Mouse (Mus musculus) inflammation-experienced regulatory T-cells, adult 6 months (primary cell): ENCODE data around the gene Vmn1r77. TPM values are rescaled to one million over a fixed set of nuclear protein-coding genes. Genes with fewer than 3 reads are reported as not detected.
"Not testable (repeated sequence)": the region's sequence is repeated elsewhere in the genome, so short reads cannot be mapped to it uniquely, and the experiment has no call there.

ENCODE experiments used
- ATAC-seq: one replicate; pipeline ENCODE4 v1.8.0; 2017
- polyA plus RNA-seq, 3 experiments: library from polyadenylated mRNA; unstranded; fragments of 100-300 nt; shearing (Covaris generic); gene quantifications; one replicate each; pipeline ENCODE4 v1.2.1; 2017

Vmn1r77 gene
- polyA plus RNA-seq: under 1 TPM in 1 of 3 experiments, not detected in 2; 0.04 TPM

DNA sequence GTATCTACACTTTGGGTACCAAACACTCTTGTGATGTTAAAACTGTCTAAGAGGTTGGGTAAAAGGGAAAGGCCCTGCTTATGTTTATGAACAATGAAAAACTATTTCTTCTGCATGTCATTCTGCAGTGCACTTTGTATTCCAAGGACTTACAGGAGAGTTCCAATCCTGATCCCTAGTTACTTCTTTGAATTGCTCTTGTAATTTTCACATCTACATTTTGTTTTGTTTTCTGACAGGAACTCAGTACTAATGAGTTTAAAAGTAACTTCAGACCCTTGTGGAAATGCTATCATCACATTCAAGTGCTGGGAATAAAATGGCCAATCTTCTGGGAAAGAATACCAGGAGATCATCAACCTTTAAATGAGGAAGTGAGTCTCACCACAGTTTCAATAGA lies at the start of gene Vmn1r77:
Vmn1r77 (plus strand) TSS at position 301 of the 400 bp plus-strand sequence.
- not testable (repeated sequence) for ATAC-seq

DNA sequence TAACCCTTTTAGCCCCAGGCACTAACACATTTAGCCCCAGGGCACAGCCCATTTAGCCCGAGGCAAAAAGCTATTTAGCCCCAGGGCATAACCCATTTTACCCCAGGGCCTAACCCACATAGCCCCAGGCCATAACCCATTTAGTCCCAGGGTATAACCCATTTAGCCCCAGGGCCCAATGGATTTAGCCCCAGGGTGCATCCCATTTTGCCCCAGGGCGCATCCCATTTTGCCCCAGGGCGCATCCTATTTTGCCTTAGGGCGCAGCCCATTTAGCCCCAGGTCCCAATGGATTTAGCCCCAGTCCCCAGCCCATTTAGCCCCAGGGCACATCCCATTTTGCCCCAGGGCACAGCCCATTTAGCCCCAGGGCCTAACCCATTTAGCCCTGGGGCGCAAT lies 25.1 kb upstream of the Vmn1r77 start:
- ATAC-seq: not testable (repeated sequence)

DNA sequence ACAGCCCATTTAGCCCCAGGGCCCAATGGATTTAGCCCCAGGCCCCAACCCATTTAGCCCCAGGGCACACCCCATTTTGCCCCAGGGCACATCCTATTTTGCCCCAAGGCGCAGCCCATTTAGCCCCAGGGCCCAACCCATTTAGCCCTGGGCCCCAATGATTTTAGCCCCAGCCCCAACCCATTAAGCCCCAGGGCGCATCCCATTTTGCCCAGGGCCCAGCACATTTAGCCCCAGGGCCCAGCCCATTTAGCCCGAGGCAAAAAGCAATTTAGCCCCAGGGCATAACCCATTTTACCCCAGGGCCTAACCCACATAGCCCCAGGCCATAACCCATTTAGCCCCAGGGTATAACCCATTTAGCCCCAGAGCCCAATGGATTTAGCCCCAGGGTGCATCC lies 24.2 kb upstream of the Vmn1r77 start:
- not testable (repeated sequence) for ATAC-seq

DNA sequence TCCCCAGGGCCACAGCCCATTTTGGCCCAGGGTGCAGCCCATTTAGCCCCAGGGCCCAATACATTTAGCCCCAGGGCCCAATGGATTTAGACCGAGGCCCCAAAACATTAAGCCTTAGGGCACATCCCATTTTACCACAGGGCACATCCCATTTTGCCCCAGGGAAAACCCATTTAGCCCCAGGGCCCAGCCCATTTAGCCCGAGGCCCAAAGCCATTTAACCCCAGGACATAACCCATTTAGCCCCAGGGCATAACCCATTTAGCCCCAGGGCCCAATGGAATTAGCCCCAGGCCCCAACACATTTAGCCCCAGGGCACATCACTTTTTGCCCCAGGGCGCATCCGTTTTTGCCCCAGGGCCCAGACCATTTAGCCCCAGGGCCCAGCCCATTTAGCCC lies 23.4 kb upstream of the Vmn1r77 start:
- no peak for ATAC-seq

DNA sequence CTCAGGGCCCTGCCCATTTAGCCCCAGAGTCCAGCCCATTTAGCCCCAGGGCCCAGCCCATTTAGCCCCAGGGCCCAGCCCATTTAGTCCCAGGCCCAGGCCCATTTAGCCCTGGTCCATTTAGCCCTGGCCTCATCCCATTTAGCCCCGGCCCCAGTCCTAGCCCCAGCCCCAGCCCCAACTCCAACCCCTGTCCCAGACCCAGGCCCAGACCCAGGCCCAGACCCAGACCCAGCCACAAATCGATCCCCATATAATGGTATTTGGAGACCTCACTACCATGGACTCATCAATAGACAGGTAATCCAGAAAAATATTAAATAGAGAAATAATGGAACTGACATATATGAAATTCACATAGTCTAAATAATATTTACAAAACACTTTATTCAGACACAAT lies 18.7 kb upstream of the Vmn1r77 start:
- not testable (repeated sequence) for ATAC-seq

DNA sequence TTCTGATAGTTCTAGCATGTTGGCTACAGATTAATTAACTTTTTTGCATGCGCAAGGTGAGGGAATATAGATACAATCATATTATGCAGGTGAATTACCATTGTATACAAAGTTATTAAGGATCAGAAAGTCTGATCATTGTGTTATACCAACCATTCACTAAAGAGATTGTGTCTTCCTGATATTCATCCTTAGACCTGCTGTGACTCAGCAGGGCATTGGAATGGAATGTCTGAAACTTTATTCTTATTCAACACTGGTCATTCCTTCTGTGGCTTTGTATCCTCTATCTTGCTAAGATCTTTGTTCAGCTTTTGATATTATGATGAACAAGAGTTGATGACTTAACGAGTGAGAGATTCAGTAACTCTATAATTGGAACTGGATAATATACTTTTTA lies 4.1 kb downstream of the Vmn1r77 start:
- ATAC-seq: no peak

Other genes starting within 250 kb of the Vmn1r77 start
- gene Vmn1r74, start 202.8 kb upstream of the Vmn1r77 start, polyA plus RNA-seq: not detected
- gene Vmn1r75, start 162.1 kb upstream of the Vmn1r77 start, polyA plus RNA-seq: under 1 TPM in 1 of 3 experiments, not detected in 2; 0.14 TPM
- gene Vmn1r76, start 98.5 kb upstream of the Vmn1r77 start, polyA plus RNA-seq: under 1 TPM in 1 of 3 experiments, not detected in 2; 0.05 TPM
- not detected for gene Vmn1r78, start 113.5 kb downstream of the Vmn1r77 start, polyA plus RNA-seq
- not detected for gene Vmn1r79, start 134.5 kb downstream of the Vmn1r77 start, polyA plus RNA-seq
- gene Vmn1r80, start 152.5 kb downstream of the Vmn1r77 start, polyA plus RNA-seq: not detected
- under 1 TPM in 2 of 3 experiments, not detected in 1; 0.04 to 0.07 TPM for gene Vmn1r81, start 231.5 kb downstream of the Vmn1r77 start, polyA plus RNA-seq